Mouse (Mus musculus) intestine, postnatal 0 days (tissue): ENCODE measurements around the gene Ankrd54. TPM values are rescaled to one million over a fixed set of nuclear protein-coding genes. Genes with fewer than 3 reads are reported as not detected.
A peak's percentile ranks its signal among the peaks of the same experiment; 100 is the strongest.

Experiments
- ATAC-seq: fragments of 200-750 bp; cut with Nextera tagmentation; 2 replicates; pipeline ENCODE4 v1.8.0; 2017; ENCODE audit warnings: mild to moderate bottlenecking, moderate TSS enrichment, moderate library complexity
- H3K27ac ChIP-seq: fragments of 300-500 bp; sonication (generic); 2 replicates; pipeline ENCODE4 v1.5.1; 2014; ENCODE audit warnings: mild to moderate bottlenecking, low read depth, low read length, moderate library complexity
- H3K27me3 ChIP-seq: fragments of 300-500 bp; sonication (generic); replicated peaks from 2 replicates; pipeline ENCODE4 v1.6.1; 2014; ENCODE audit warnings: low read length, mixed read lengths; ENCODE audit not compliant: control insufficient read depth, insufficient read depth
- H3K36me3 ChIP-seq: fragments of 300-500 bp; sonication (generic); 2 replicates; pipeline ENCODE4 v1.6.1; 2014; ENCODE audit warnings: mild to moderate bottlenecking, moderate library complexity; ENCODE audit not compliant: control insufficient read depth, insufficient read depth
- H3K4me1 ChIP-seq: fragments of 300-500 bp; sonication (generic); replicated peaks from 2 replicates; pipeline ENCODE4 v1.6.1; 2014; ENCODE audit warnings: antibody characterized with exemption, low read length, mixed read lengths; ENCODE audit not compliant: control insufficient read depth, insufficient read depth
- H3K4me2 ChIP-seq: fragments of 300-500 bp; sonication (generic); replicated peaks from 2 replicates; pipeline ENCODE4 v1.6.1; 2014; ENCODE audit warnings: low read depth, mild to moderate bottlenecking, moderate library complexity
- H3K4me3 ChIP-seq: fragments of 300-500 bp; sonication (generic); 2 replicates; pipeline ENCODE4 v1.5.1; 2014; ENCODE audit warnings: low read depth, low read length
- H3K9ac ChIP-seq: fragments of 300-500 bp; sonication (generic); 2 replicates; pipeline ENCODE4 v1.6.1; 2014; ENCODE audit warnings: mild to moderate bottlenecking, low read depth, low read length
- H3K9me3 ChIP-seq: fragments of 300-500 bp; sonication (generic); 2 replicates; pipeline ENCODE4 v1.6.1; 2016; ENCODE audit warnings: mixed run types; ENCODE audit not compliant: control insufficient read depth
- CTCF ChIP-seq: sonication (generic); IDR thresholded peaks from 2 replicates; pipeline ENCODE4 v1.5.1; 2016; ENCODE audit warnings: low read depth, mild to moderate bottlenecking, control low read depth, antibody characterized with exemption, moderate library complexity
- WGBS: fragments of 180-500 bp; shearing (Covaris S2); extraction: QIAGEN DNeasy Blood & Tissue Kit; methylation state at CpG from one replicate; pipeline ENCODE4 v1.1.7; 2014; 5-methylcytosine and 5-hydroxymethylcytosine counted together
- polyA plus RNA-seq: library from polyadenylated mRNA; unstranded; fragments of >200 nt; fragmentation: Nextera tagmentation; extraction: Ambion mirVana; gene quantifications from 2 replicates; pipeline ENCODE4 v1.2.1, GENCODE M21; 2015

The Ankrd54 gene
- polyA plus RNA-seq, 1 experiment from 2014 or later = 44.1 TPM

- no peaks in the 10 kb centered on the region for H3K9me3 ChIP-seq
- WGBS = 48% methylated on average over 8 of the region's 8 CpGs
- H3K4me3 ChIP-seq = no peak overlapping the region
- H3K27ac ChIP-seq = no peak overlapping the region
- no peak overlapping the region for H3K9ac ChIP-seq
- H3K27me3 ChIP-seq = no peaks in the 10 kb centered on the region
- H3K36me3 ChIP-seq = peaks cover 7% of the 10 kb centered on the region
- H3K4me2 ChIP-seq = no peak overlapping the region
- H3K4me1 ChIP-seq = peaks cover 9% of the 10 kb centered on the region
- TF ChIP-seq CTCF = no peak
- ATAC-seq = no peak
Measured at GRCm38 (mm10) chr15:79065086-79065770, 2.5 kb upstream of the Ankrd54 start.

- H3K36me3 ChIP-seq = peaks cover 27% of the 10 kb centered on the region
- H3K9ac ChIP-seq = no peak overlapping the region
- peaks cover 9% of the 10 kb centered on the region for H3K4me1 ChIP-seq
- H3K27ac ChIP-seq = no peak overlapping the region
- H3K4me3 ChIP-seq = peak overlapping the region; percentile 9; the same call in 1 of the 2 replicates
- no peak for ATAC-seq
- peak overlapping the region; percentile 54 for H3K4me2 ChIP-seq
- no peaks in the 10 kb centered on the region for H3K27me3 ChIP-seq
- TF ChIP-seq CTCF = no peak
- H3K9me3 ChIP-seq = no peaks in the 10 kb centered on the region
- 7% methylated on average over 14 of the region's 14 CpGs for WGBS
Measured at GRCm38 (mm10) chr15:79063160-79063740, 557 bp upstream of the Ankrd54 start.

- H3K27me3 ChIP-seq = no peaks in the 10 kb centered on the region
- H3K4me2 ChIP-seq = peak overlapping the region; percentile 86; the same call in 1 of the 2 replicates
- peaks cover 49% of the 10 kb centered on the region for H3K36me3 ChIP-seq
- no peak overlapping the region for H3K27ac ChIP-seq
- no peaks in the 10 kb centered on the region for H3K9me3 ChIP-seq
- TF ChIP-seq CTCF = no peak
- H3K4me1 ChIP-seq = peaks cover 4% of the 10 kb centered on the region; the same call in 1 of the 2 replicates
- H3K4me3 ChIP-seq = no peak overlapping the region
- WGBS = 72% methylated on average over 14 of the region's 14 CpGs
- no peak for ATAC-seq
- no peak overlapping the region for H3K9ac ChIP-seq
Measured at GRCm38 (mm10) chr15:79060887-79061565, 1.7 kb downstream of the Ankrd54 start.

GRCm38 (mm10) chr15:79057850-79058249 is 4.8 kb downstream of the Ankrd54 start:
- Histone ChIP-seq H3K27me3 (no peaks in the 10 kb centered on the region), H3K9me3 (no peaks in the 10 kb centered on the region), H3K4me3 (no peak overlapping the region), H3K27ac (no peak overlapping the region), H3K4me1 (peaks cover 4% of the 10 kb centered on the region; the same call in 1 of the 2 replicates), H3K9ac (no peak overlapping the region), H3K4me2 (no peak overlapping the region), H3K36me3 (peaks cover 80% of the 10 kb centered on the region)
- WGBS = 80% methylated on average over 6 of the region's 6 CpGs
- no peak for ATAC-seq
- no peak for TF ChIP-seq CTCF

- H3K9ac ChIP-seq = no peak overlapping the region
- no peaks in the 10 kb centered on the region for H3K9me3 ChIP-seq
- ATAC-seq = no peak
- no peak overlapping the region for H3K4me2 ChIP-seq
- peaks cover under 1% of the 10 kb centered on the region; the same call in 1 of the 2 replicates for H3K4me1 ChIP-seq
- WGBS = 92% methylated on average over 7 of the region's 7 CpGs
- H3K27ac ChIP-seq = no peak overlapping the region
- peaks cover 82% of the 10 kb centered on the region for H3K36me3 ChIP-seq
- TF ChIP-seq CTCF = no peak
- no peaks in the 10 kb centered on the region for H3K27me3 ChIP-seq
- H3K4me3 ChIP-seq = no peak overlapping the region
Measured at GRCm38 (mm10) chr15:79056601-79057000, 6.1 kb downstream of the Ankrd54 start.

GRCm38 (mm10) chr15:79052366-79052765 is 10.3 kb downstream of the Ankrd54 start:
- H3K4me3 ChIP-seq = no peak overlapping the region
- H3K27me3 ChIP-seq = no peaks in the 10 kb centered on the region
- H3K4me1 ChIP-seq = no peaks in the 10 kb centered on the region; the same call in 1 of the 2 replicates
- WGBS = 47% methylated on average over 2 of the region's 2 CpGs
- ATAC-seq = no peak
- no peaks in the 10 kb centered on the region for H3K9me3 ChIP-seq
- H3K4me2 ChIP-seq = no peak overlapping the region
- peak overlapping the region; percentile 88 for H3K27ac ChIP-seq
- H3K9ac ChIP-seq = no peak overlapping the region
- TF ChIP-seq CTCF = no peak
- peaks cover 47% of the 10 kb centered on the region for H3K36me3 ChIP-seq
